Mouse (Mus musculus): ENCODE data around the gene Gh.

Gh gene

DNA sequence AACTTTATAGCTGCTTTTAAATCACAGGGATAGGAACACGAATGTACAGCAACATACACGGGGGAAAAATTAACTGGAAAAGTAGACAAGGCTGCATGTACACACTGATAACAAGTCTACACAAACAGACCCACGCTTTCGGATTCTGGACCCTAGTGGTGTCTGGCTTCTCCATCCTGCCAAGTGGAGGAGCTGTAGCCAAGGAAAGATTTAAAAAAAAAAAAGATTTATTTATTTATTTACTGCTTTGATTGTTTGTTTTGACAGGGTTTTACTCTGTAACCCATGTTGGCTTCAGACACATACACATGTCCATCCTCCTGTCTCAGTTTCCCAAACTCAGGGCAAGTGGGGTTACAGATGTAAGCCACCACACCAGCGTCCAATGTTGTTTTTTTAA lies 5.8 kb upstream of the Gh start:
- DNase-seq: no peak

DNA sequence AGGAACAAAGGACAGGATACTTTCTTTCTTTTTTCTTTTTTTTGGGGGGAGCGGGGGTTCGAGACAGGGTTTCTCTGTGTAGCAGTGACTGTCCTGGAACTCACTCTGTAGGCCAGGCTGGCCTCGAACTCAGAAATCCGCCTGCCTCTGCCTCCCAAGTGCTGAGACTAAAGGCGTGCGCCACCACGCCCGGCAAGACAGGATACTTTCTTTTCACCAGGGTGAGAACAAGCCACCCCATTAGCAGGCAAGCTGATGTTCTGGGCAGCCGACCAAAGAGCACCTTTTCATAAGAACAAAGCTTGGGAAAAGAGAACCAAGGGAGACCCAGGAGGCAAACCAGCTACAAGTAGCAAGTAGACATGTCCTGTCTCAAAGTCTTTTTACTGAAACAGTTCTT lies 5.1 kb upstream of the Gh start:
- no peak for DNase-seq

DNA sequence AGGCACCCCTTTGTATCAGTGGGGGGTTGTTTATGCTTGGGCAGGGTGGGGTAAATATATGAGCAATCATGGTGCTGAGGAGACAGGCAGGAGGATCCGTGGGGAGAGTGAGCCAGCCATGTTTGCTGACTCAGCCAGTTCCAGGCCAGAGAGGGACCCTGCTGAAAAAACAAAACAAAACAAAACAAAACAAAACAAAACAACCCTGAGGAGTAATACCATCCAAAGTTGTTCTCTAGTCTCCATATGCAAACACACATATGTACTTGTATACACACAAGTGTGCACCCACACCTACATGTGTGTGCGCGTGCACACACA lies 4.4 kb upstream of the Gh start:
- DNase-seq: no peak

- DNase-seq: no peak
These were observed 3.8 kb upstream of the Gh start for GRCm38 (mm10) chr11:106305348-106306064.

DNA sequence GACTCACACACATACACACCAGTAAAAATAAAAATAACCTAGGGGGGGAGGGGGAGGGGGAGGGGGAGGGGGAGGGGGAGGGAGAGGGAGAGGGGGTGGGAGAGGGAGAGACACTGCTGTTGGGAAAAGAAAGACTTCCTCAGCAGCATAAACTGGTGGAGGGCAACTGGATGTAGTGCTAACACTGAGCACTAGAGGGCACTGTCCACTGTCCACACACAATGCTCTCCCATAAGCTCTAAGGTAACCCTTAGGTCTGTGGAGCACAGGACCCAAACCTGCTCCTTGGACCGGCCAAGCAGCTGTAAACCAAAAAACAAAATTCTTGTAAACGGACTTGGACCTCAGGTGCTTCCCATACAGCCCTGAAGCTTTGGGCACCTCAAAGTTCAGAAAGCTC lies 969 bp upstream of the Gh start:
- DNase-seq: peak; percentile 62 to 69

GRCm38 (mm10) chr11:106291861-106292260 lies 9.8 kb downstream of the Gh start:
- no peak for DNase-seq

GRCm38 (mm10) chr11:106290376-106290775 lies 11.3 kb downstream of the Gh start:
- DNase-seq: no peak

- DNase-seq: no peak
These were observed 12.3 kb downstream of the Gh start for GRCm38 (mm10) chr11:106289369-106289768.

DNA sequence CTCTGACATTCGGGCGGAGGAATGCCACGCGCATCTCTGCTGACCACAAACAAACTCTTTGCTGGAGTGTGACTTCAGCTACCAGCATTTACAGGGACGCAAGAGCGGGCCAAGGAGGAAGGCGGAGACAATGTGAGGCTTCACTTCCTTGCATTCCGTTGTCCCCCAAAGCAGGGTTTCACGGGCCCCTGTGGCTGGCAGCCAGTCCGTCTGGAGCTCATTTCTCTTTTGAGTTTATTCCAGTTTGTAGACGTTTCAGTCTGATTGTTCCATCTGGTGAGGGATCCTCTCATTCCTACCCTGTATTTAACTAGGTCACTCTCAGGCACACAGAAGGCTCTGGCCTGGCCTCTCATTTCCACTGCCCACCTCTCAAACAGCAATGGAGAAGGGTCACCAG lies 14.7 kb downstream of the Gh start:
- DNase-seq: no peak

DNA sequence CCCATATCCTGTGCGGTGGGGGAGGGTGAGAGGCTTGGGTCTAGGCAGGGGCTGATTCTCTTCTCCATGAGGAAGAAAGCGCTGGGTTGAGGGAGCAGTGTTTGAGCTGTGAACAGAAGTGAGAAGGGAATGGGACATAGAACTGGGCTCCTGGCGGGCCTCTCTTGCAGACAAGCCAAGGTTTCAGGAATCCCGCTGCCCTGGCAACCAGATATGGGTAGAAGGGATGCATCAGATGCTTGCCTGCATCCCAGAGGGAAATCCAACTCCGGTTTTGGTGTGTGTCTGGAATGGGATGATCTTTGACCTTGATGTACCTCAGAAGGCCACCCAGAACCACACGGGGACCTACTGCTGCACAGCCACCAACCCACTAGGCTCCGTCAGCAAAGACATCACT lies 15.5 kb downstream of the Gh start:
- no peak for DNase-seq

DNA sequence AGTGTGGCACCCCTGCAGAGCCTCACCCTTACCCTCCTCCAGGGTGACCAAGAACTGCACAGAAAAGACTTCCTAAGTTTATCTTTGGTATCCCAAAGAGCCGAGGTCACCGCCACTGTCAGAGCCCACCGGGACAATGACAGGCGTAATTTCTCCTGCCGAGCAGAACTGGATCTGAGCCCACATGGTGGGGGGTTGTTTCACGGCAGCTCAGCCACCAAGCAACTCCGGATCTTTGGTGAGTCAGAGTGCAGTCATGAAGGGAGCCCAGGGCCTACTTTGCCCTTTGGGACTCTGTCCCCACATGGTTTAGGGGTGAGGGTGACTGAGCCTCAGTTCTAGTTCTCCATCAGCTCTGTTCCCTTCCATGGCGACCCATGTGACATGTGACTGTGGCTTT lies 17.5 kb downstream of the Gh start:
- DNase-seq: no peak

DNA sequence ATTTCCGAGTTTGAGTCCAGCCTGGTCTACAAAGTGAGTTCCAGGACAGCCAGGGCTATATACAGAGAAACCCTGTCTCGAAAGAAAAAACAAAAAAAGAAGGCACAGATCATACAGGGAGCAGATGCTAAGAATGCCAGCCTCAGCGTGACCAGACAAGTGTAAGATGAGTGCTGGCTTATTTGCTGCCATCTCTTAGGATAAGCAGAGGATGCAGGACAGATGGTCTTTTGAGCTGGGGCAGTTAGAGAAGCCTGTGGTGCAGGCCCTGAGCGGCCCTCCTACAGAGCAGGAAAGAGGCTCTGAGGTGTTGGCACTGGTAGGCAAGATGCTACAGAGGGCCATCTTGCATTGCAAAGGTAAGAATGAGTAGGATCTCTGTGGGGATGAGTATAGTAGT lies 18.3 kb downstream of the Gh start:
- no peak for DNase-seq

DNA sequence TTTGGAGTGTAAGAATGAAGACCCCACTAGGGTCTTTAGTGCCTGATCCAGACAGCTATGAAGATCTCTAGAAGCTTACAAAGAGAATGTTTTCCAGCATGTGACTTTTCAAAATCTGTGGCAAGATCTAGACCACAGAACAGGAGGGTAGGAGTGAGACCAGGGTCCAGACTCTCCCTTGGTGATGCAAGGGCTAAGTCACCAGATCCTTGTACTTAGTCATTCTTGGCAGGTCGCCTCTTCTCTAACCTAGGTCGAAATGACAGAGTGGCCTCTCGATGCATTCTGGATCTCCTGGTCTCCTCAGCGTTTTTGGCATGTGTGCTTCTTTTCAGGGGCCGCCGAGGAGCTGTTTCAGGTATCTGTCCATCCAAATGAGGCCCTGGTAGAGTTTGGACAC lies 19.2 kb downstream of the Gh start:
- no peak for DNase-seq

DNA sequence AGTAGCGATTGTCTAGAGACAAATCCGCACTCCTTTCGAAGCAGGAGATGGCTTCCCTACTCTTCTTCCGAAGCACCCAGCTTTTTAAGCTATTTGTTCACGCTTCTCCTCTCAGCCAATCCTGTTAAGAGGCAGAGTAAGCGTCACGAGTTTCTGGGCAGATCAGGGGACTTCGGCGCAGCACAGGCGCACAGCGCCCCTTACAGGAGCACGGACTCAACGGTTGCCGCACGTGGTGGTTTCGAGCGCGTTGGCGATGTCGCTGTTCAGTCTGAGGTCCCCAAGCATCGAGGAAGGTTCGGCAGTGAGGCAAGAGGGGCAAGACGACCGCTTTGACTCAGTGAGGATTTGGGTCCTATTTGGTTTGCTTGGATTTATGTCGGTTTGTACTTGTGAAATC lies 25.2 kb downstream of the Gh start, which contains the start of gene Tcam1:
Gene Tcam1 (plus strand): TSS at position 219 of the 400 bp plus-strand sequence.
- peak; percentile 90 to 94 for DNase-seq

- peak in 1 of 2 experiments; percentile 7 for DNase-seq
These were observed 26.7 kb downstream of the Gh start for GRCm38 (mm10) chr11:106274971-106275411.

DNA sequence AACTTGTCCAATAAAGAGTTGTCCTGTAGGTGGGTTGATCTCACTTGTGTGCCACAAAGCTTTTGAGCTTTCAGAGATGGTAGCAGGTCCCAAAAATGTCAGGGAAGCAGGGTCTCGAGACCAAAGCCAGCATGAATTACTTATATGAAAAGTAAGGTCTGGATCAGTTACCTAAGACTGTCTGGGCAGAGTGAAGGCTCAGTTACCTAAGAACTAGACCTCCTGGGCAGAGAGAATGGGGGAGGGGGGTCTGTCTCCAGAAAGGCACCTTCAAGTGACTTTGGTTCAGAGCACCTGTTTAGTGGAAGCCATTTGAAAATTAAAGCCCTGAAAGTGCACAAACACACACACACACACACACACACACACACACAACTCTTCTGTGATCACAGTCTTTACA lies 27.3 kb downstream of the Gh start:
- DNase-seq: no peak

DNA sequence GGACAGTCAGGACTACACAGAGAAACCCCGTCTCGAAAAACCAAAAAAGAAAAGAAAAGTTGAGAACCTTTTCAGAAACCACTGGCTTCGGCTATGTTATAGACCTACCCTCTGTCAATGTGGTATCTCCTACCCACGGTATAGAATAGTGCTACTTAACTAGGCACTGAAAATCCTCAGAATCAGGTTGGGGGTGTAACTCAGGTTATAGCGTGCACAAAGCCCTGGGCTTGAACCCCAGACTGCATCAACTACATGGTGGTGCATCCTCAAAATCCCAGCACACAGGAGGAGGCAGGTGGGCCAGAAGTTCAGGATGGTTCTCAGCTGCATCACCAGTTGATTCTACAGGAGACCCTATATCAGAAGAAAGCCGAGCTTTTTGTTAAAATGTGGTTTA lies 27.9 kb downstream of the Gh start:
- DNase-seq: no peak

DNA sequence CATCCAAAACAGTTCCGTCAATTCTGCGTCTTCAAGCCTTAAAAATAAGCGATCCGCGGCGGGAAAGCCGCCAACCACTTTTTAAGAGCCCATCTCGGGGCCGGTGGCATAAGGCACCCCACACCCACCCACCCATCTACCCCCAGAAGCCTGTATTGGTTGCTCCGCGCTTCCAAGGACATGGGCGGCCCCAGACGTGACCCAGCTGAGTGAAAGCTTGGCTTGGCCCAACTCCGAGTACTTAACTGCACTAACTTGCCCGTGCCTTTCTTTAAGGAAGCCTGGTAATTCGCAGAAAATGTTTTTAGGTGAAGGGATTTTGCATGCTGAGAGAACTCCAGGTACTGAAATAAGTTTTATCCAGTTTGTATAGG lies 28.4 kb downstream of the Gh start:
- DNase-seq: no peak

DNA sequence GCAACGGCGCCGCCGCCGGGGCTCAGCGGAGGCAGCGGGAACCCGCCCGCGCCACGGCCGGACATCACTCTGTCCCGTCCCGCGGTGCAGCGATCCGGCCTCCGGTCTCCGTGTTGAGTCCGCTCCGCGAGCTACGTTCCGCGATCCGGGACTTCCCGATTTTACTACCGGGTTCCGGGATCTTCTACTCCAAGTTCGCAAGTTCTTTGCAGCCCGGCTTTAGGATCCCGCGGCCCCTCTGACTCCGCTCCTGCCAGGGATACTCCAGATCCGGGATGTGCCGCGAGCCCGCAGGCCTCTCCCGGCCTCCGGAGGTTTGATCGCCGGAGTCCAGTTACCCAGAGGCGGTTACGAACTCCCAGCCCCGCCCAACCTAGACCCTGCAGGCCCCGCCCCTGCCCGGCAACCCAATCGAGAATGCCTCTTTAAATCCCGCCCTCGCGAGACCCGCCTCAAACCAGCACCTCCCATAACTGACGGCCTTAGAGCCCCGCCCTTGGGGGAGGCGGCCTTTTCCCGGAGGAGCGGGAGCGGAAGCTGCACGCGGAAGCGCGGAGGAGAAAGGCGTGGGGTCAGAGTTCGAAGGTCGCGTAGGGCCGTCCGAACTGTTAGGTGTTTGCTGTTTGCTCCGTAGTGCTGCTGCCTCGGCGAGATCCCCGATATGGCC lies 28.9 kb downstream of the Gh start, which contains the start of gene Smarcd2:
Gene Smarcd2 (minus strand): TSS at position 329 of the 667 bp plus-strand sequence.
- peak; percentile 99 to 100 for DNase-seq

- DNase-seq: no peak
These were observed 29.6 kb downstream of the Gh start for GRCm38 (mm10) chr11:106271794-106272643.

DNA sequence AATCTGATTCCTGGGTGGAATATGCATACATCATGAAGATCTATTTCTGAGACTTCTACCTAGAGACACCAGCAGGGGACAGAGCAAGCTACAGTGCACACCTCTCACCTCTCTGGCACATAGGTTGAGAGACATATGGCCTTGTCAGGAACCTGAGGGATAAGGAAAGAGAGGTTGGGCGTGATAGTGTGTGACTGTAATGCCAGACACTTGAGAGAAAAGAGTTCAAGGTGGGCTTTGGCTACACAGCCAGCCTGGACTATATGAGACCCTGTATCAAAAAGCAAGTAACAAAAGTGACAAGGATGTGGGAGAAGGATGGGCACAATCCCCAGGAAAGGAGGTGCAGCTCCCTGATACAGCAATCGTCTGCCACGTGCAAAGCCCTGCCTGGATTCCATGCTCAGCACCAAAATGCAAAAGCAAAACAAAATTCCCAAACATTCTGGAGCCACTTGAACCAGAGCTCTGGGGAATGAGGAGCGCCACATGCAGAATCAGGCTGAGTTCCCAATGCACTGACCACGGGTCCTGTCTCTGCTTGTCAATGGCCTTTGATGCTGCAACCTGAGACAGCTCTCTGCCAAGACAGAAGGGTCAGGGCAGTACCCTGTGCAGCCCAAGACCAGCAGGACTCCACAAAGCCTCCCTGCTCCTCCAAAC lies 30.4 kb downstream of the Gh start:
- DNase-seq: no peak

DNA sequence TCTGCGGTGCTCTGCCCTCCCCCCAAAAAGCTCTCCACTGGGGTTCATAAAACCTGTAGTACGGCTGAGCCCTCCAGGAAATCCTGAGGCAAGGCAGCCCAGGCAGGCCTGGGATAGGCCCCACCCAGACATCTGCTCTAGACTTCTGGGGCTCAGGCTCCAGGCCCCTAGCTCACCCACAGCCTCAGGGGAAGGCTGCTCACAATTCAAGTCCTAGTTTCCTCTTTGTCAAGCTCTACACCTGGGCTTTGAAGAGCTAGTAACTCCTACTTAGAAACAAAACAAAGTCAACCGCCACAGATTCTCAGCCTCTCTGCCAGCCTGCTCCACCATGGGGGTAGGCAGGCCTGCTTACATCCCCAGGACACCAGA lies 32.6 kb downstream of the Gh start:
- peak; percentile 67 to 86 for DNase-seq
